Mouse (Mus musculus) liver, embryonic 14.5 days (tissue): ENCODE results near the gene Prkn.

Source experiments
- CTCF ChIP-seq: IDR thresholded peaks from 2 replicates; pipeline ENCODE4 v1.5.1; 2016; ENCODE audit warnings: antibody characterized with exemption, low read depth, control low read depth
- EP300 ChIP-seq: IDR thresholded peaks from 2 replicates; pipeline ENCODE4 v1.6.1; 2016; ENCODE audit warnings: antibody characterized with exemption, low read depth

GRCm38 (mm10) chr17:11541928-11542623 is 701.9 kb downstream of the Prkn start:
- TF ChIP-seq CTCF (no peak), EP300 (no peak)
